Mouse (Mus musculus) megakaryocyte, embryonic 14.5 days (primary cell): Measurements from ENCODE around the gene F8.
"Not testable (repeated sequence)": the region's sequence is repeated elsewhere in the genome, so short reads cannot be mapped to it uniquely, and the experiment has no call there.

Experiments used
- FLI1 ChIP-seq: IDR thresholded peaks from 2 replicates; pipeline ENCODE4 v1.6.1; 2012; ENCODE audit warnings: low read length, inconsistent platforms, mixed read lengths
- GATA1 ChIP-seq: IDR thresholded peaks from 3 replicates; pipeline ENCODE4 v1.6.1; 2012; ENCODE audit warnings: mixed read lengths, low read length, inconsistent platforms, borderline replicate concordance

DNA sequence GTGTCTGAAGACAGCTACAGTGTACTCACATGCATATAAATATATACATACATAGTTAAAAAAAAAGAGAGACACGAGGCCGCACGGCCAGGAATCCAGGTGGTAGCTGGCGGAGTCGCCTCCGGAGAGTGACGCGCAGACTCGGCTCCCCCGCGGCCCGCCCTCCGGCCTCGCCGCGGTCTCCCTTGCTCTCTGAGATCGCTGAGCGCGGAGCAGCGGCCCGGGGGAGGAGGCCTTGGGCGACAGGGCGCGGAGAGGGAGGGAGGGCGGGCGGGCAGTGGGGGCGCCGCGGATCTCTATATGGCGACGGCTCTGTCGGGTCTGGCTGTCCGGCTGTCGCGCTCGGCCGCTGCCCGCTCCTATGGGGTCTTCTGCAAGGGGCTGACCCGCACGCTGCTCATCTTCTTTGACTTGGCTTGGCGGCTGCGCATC lies 239.3 kb downstream of the F8 start:
- TF ChIP-seq GATA1, FLI1: not testable (repeated sequence)
